Mouse (Mus musculus) gastrocnemius, adult 18-20 months (tissue): Measurements from ENCODE around the gene 2210016L21Rik. TPM values are rescaled to one million over a fixed set of nuclear protein-coding genes. Genes with fewer than 3 reads are reported as not detected.
"Not testable (repeated sequence)": the region's sequence is repeated elsewhere in the genome, so short reads cannot be mapped to it uniquely, and the experiment has no call there.

Experiments
- DNase-seq: peaks from one replicate; pipeline ENCODE4 v3.0.0; 2021; ENCODE audit warnings: low spot score
- total RNA-seq, 2 experiments: library from RNA; stranded (reverse); gene quantifications; 2 replicates each; pipeline ENCODE4 v1.2.3; 2021

The 2210016L21Rik gene
- total RNA-seq, 2 experiments from 2014 or later, result 17.1 to 24.1 TPM

- DNase-seq, result not testable (repeated sequence)
Measured at GRCm38 (mm10) chr5:114941138-114941537, 820 bp upstream of the 2210016L21Rik start.

- no peak for DNase-seq
Measured at GRCm38 (mm10) chr5:114942766-114943130, 790 bp downstream of the 2210016L21Rik start.

DNA sequence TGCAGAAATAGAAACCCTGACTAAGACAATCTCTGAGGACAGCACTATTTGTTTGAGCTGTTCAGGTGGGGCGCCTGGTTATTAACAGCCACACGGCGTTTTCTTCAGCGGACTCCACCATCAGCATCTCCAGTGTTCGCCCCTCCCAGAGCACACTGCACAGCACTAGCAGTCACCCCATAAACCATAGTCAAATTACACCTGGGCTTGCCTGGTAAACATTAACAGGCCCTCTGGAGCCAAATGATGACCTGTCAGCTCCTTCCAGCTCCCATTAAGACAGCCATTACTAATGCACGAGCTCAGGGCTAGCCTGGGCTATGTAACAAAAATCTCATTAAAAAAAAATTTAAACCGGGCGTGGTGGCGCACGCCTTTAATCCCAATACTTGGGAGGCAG lies 3.1 kb downstream of the 2210016L21Rik start:
- DNase-seq, result no peak

GRCm38 (mm10) chr5:114948891-114949290 lies 6.9 kb downstream of the 2210016L21Rik start:
- no peak for DNase-seq

GRCm38 (mm10) chr5:114949316-114949715 lies 7.4 kb downstream of the 2210016L21Rik start:
- DNase-seq, result no peak

DNA sequence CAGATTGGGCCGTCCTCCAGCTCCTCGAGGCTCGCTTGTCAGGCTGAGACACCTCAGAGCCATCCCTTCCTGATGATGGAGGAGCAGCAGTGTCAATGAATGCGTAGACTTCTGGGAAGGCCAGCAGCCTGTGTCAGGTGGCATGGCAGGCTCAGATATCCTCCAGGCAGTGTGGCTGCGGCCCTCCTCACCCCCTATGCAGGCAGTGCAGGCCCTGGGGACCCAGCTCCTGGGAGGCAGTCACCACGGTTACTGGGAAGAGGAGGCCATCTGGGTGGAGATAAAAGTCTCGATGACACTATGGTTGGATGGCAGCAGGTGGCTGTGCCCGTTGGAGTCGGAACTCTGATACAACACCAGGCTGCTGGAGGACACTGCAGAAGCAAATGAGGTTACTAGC lies 7.9 kb downstream of the 2210016L21Rik start:
- DNase-seq, result no peak

DNA sequence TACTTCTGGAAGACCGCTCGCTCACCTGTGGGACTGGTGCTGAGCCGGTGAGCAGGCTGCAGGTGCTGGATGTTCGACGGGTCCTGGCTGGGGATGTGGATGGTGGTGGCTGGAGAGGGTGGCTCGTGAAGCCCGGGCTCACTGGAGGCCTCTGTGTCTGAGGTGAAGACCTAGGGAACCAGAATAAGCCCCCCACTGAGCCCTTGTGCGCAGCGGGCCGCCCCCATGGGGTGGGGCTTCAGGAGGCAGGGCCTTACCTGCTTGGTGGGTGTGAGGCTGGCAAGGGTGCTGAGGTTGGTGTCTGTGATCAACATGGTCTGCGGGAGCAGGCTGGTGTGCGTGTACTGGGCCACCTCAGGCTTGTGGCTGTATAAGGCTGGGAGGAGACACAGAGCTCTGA lies 8.7 kb downstream of the 2210016L21Rik start:
- no peak for DNase-seq

GRCm38 (mm10) chr5:114951279-114951880 lies 9.4 kb downstream of the 2210016L21Rik start:
- no peak for DNase-seq

GRCm38 (mm10) chr5:114953326-114953725 lies 11.4 kb downstream of the 2210016L21Rik start:
- no peak for DNase-seq

GRCm38 (mm10) chr5:114958069-114958468 lies 16.1 kb downstream of the 2210016L21Rik start:
- DNase-seq, result no peak

- DNase-seq, result no peak
Measured at GRCm38 (mm10) chr5:114961590-114962360, 19.8 kb downstream of the 2210016L21Rik start.

GRCm38 (mm10) chr5:114964315-114964966 lies 22.5 kb downstream of the 2210016L21Rik start:
- DNase-seq, result peak; percentile 25

- DNase-seq, result no peak
Measured at GRCm38 (mm10) chr5:114964967-114965898, 23.3 kb downstream of the 2210016L21Rik start.

DNA sequence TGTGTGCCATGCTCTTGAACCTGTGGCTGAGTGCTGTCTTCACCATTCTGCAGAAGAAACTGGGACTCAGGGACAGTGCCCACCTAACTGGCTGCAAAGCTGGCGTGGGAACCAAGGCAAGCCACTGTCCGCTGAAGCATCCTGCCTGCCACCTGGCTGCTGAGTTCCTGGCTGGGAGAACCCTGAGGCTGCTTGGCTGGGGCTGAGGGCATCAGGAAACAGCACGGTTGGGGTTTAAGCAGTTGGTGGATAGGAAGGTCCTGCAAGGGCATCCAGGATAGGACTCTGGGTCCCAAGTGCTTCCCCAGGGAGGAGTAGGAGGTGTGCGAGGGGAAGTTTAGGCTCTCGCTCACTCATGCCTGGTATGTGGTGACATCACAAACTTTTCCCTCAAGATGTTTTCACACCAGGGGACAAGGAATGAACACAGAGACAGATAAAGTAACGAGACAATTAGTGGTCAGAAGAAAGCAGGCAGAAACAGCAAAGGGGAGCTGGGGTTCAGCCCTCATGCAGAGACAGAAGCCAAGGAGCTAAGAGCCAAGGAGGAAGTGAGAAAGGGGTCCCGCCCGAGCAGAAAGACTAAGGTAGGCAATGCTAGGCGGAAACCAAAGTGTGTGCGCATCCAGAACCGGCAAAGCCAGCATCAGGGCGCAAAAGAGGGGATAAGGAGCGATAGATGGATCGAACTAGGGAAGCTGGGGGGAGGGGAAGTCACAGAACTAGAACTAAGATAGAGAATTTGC lies 25.7 kb downstream of the 2210016L21Rik start:
- DNase-seq, result no peak

- DNase-seq, result no peak
Measured at GRCm38 (mm10) chr5:114968651-114969050, 26.7 kb downstream of the 2210016L21Rik start.

- DNase-seq, result no peak
Measured at GRCm38 (mm10) chr5:114969064-114969463, 27.1 kb downstream of the 2210016L21Rik start.

- no peak for DNase-seq
Measured at GRCm38 (mm10) chr5:114969609-114970215, 27.8 kb downstream of the 2210016L21Rik start.

DNA sequence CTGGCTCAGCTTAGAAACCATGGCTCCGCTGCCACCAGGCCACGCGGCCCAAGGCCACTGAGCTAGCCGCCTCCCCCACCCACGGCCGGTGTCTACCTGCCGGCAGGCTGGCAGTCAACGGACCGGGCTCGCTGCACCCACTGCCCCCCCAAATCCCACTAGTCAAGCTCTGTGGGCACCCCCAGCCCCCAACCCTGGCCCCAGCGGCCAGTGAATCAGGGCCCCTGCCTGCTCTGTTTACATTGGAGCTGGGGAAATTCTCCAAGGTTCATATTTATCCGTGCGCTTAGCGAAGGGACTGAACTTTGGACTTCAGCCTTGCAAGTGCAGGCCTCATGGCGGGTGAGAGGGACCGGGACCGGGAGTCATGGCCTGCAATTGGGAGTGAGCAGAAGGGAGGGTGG lies 28.9 kb downstream of the 2210016L21Rik start, which contains the start of gene Hnf1a:
Gene Hnf1a (minus strand): TSS at position 271 of the 404 bp plus-strand sequence.
- no peak for DNase-seq

DNA sequence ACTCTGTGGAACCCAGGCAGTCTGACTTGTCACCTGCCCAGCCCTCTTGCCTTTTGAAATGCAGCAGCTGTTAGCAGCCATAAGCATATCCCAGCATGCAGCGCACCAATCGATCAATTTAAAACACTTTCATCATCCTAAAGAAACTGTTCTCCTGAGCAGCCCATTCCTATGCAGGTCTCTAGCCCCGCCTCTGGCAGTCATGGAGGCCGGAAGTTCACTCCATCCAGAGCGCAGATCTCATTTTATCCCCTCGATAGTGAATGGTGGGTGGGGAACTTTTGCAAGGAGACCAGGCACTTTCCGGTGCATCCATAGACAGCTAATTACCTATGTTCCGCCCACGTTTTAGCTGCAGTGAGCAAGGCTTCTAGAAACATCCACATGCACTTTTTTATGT lies 30.2 kb downstream of the 2210016L21Rik start:
- DNase-seq, result no peak

- DNase-seq, result no peak
Measured at GRCm38 (mm10) chr5:114973131-114973530, 31.2 kb downstream of the 2210016L21Rik start.
